Mouse (Mus musculus) activated CD4-positive, CD25-positive, alpha-beta regulatory T cell (primary cell): ENCODE results near the gene Lce1a1. TPM values are rescaled to one million over a fixed set of nuclear protein-coding genes. Genes with fewer than 3 reads are reported as not detected.

Experiments used
- polyA plus RNA-seq, 2 experiments: library from polyadenylated mRNA; unstranded; fragments of 100-300 nt; shearing (Covaris generic); gene quantifications; one replicate each; pipeline ENCODE4 v1.2.1; 2017

Lce1a1 gene
- not detected for polyA plus RNA-seq

DNA sequence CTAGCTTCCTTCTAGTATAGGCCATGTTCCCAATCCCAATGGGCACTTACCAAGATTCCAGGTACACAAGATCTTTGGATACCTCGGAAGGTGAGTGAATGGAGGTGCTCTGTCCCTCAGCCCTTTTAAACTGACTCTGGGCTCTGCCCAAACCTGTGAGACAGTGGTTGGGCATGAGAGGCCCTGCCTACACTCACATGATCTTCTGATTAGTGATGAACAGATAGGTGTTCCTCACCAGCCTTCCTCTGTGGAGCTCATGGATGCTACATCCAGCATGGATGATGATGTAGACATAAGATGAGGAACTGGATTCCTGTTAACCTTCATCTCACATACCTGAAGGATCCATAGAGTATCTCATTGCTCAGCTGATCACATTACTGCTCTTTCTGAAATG lies at the start of gene Lce1a1:
TSS of gene Lce1a1 (minus strand) at position 101 of the 400 bp plus-strand sequence.

DNA sequence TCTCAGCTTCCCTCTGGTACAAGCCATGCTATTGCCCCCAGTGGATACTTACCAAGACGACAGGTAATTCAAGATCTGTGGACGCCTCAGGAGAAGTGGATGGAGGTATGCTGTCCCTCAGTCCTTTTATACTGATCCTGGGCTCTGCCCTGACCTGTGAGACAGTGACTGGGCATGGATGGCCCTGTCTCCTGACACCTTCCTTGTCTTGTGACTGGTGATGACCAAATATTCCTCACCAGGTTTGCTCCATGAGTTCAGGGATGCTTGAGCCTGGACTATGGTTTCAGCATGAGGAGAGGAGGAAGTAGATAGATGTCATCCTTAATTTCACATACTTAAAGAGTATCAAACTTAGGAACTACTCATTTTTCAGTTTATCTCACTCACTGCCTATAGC lies 39.0 kb upstream of the Lce1a1 start, which contains the start of gene Lce1d:
TSS of gene Lce1d (minus strand) at position 101 of the 400 bp plus-strand sequence.

DNA sequence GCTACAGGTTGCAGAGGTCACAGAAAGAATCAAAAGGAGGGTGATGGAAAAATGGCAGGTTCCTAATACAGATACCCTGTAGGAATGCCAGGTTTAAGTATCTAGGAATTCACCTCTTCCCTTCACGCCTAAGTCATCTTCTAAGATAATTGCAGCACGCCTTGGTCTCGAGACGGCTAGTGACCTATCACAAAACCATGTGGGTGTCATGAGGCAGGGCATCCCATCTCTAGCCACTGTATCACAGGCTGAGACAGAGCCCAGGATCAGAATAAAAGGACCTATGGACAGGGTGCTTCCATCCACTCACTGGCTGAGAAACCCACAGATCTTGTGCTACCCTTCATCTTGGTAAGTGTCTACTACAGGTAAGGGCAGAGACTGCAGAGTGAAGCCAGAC lies 30.8 kb upstream of the Lce1a1 start, which contains the start of gene Lce1c:
TSS of gene Lce1c (plus strand) at position 301 of the 400 bp plus-strand sequence.

DNA sequence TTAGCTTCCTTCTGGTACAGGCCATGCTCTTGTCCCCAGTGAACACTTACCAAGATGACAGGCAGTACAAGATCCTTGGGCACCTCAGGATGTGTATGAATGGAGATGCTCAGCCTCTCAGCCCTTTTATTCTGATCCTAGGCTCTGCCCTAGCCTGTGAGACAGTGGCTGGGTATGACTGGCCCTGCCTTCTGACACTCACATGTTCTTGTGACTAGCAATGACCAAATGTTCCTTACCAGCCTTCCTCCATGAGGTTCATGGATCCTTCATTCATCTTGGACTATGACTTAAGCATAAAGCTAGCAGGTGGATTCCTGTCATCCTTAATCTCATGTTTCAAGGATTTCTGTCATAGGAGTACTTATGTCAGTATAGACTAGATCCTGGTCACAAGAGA lies 22.1 kb upstream of the Lce1a1 start, which contains the start of gene Lce1a2:
TSS of gene Lce1a2 (minus strand) at position 101 of the 400 bp plus-strand sequence.

DNA sequence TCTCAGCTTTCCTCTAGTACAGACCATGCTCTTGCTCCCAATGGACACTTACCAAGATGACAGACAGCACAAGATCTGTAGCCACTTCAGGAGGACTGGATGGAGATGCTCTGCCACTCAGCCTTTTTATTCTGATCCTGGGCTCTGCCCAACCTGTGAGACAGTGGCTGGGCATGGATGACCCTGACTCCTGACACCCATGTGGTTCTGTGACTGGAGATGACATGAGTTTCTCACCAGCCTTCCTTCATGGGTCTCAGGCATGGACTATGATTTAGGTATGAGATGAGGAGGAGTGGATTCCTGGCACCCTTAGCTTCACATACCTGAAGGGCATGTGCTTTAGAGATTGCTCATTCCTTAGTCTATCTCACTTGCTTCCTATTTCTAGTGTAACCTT lies 8.7 kb upstream of the Lce1a1 start, which contains the start of gene Lce1b:
TSS of gene Lce1b (minus strand) at position 101 of the 400 bp plus-strand sequence.

DNA sequence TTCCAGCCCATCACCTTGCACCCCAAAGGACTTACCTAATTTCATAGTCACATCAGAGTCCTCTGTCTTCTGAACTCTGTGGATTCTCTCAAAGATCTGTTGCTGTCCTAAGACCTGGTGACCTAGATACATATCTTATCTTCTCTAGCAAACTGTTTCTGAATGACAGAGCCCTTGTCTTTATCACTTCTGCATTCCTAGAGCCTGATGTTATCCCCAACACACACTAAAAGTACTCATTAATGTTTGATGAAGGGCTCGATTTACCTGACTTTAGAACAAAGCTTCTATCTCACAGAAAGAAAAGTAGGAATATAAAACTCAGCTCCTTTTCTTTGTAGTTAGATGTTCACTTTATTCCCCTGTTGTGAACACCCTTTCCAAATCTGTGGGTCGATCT lies 26.5 kb downstream of the Lce1a1 start, which contains the start of gene Lce6a:
TSS of gene Lce6a (minus strand) at position 101 of the 400 bp plus-strand sequence.

DNA sequence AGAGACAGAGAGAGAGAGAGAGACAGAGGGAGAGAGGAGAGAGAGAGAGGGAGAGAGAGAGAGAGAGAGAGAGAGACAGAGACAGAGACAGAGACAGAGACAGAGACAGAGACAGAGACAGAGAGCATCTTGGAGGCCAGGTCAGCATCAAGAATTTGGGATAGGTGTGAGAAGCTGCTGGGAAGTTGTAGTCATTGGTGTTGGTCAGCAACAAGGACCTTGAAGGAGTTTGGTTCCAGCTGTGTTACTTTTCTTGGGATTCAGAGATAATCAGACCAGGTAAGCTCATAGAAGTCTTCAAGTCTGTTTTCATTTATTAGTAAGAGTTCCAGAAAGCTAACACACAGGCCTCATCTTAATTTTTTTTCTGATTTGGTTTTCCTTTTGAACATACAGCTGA lies 40.7 kb downstream of the Lce1a1 start, which contains the start of gene 2210017I01Rik:
TSS of gene 2210017I01Rik (minus strand) at position 101 of the 400 bp plus-strand sequence.

Other genes starting within 250 kb of the Lce1a1 start
- gene Sprr2i, start 240.3 kb downstream of the Lce1a1 start, polyA plus RNA-seq: not detected
- not detected for gene Sprr2j-ps, start 230.2 kb downstream of the Lce1a1 start, polyA plus RNA-seq
- gene Gm9774, start 218.9 kb downstream of the Lce1a1 start, polyA plus RNA-seq: 10 to 100 TPM; 17.1 to 28.3 TPM
- gene Sprr2k, start 215.7 kb downstream of the Lce1a1 start, polyA plus RNA-seq: not detected
- not detected for gene Sprr1b, start 209.5 kb downstream of the Lce1a1 start, polyA plus RNA-seq
- gene Sprr3, start 189.6 kb downstream of the Lce1a1 start, polyA plus RNA-seq: under 1 TPM in 1 of 2 experiments, not detected in 1; 0.52 TPM
- not detected for gene Sprr1a, start 162.4 kb downstream of the Lce1a1 start, polyA plus RNA-seq
- gene Sprr4, start 147.8 kb downstream of the Lce1a1 start, polyA plus RNA-seq: not detected
- not detected for gene 2310046K23Rik, start 113.8 kb downstream of the Lce1a1 start, polyA plus RNA-seq
- not detected for gene Ivl, start 74.6 kb downstream of the Lce1a1 start, polyA plus RNA-seq
- not detected for gene Smcp, start 59.3 kb downstream of the Lce1a1 start, polyA plus RNA-seq
- gene 2210017I01Rik, start 40.8 kb downstream of the Lce1a1 start, polyA plus RNA-seq: not detected
- gene Lce6a, start 26.6 kb downstream of the Lce1a1 start, polyA plus RNA-seq: not detected
- gene Lce1b, start 8.6 kb upstream of the Lce1a1 start, polyA plus RNA-seq: not detected
- gene Lce1a2, start 22.0 kb upstream of the Lce1a1 start, polyA plus RNA-seq: not detected
- not detected for gene Lce1c, start 30.9 kb upstream of the Lce1a1 start, polyA plus RNA-seq
- not detected for gene Lce1d, start 38.9 kb upstream of the Lce1a1 start, polyA plus RNA-seq
- not detected for gene Lce1e, start 60.8 kb upstream of the Lce1a1 start, polyA plus RNA-seq
- gene Lce1f, start 72.0 kb upstream of the Lce1a1 start, polyA plus RNA-seq: not detected
- gene Gm38119, start 90.8 kb upstream of the Lce1a1 start, polyA plus RNA-seq: not detected
- not detected for gene Lce1g, start 104.0 kb upstream of the Lce1a1 start, polyA plus RNA-seq
- not detected for gene Lce1h, start 116.8 kb upstream of the Lce1a1 start, polyA plus RNA-seq
- not detected for gene Lce1i, start 130.6 kb upstream of the Lce1a1 start, polyA plus RNA-seq
- not detected for gene Lce1j, start 142.2 kb upstream of the Lce1a1 start, polyA plus RNA-seq
- gene Lce1k, start 159.6 kb upstream of the Lce1a1 start, polyA plus RNA-seq: not detected
- not detected for gene Kprp, start 178.9 kb upstream of the Lce1a1 start, polyA plus RNA-seq
- not detected for gene Lce1l, start 203.0 kb upstream of the Lce1a1 start, polyA plus RNA-seq
- gene 2310050C09Rik, start 221.9 kb upstream of the Lce1a1 start, polyA plus RNA-seq: not detected